Mouse (Mus musculus): ENCODE data around the gene Sgpp1. TPM values are rescaled to one million over a fixed set of nuclear protein-coding genes. Genes with fewer than 3 reads are reported as not detected.
"Not testable (repeated sequence)": the region's sequence is repeated elsewhere in the genome, so short reads cannot be mapped to it uniquely, and the experiment has no call there.

Sgpp1 gene
- total RNA-seq, 2 experiments from 2014 or later = 30.3 to 34.4 TPM

- no peak for DNase-seq (ENCODE audit: extremely low spot score in 1 of 2, low spot score in 2 of 2)
- intact Hi-C loops (cut with DNase I) = no loop called here
Measured at GRCm38 (mm10) chr12:75706670-75707069, 28.9 kb downstream of the Sgpp1 start.

DNA sequence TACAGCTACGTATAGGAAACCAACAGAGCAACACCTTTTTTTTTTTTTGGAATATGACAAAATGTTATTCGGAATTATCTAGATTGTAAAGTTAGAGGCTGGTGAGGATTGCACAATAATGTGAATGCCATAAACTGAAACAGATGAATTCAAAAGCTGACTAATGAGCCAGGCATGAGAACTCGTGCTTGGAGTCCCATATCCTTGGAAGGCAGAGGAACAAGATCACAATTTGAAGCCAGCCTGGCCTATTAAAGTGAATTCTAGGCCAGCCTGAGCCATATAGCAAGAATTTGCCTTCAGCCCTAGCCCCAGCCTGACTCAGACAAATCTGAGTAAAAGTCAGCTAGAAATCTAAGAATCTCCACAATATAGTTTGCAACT lies 32.8 kb downstream of the Sgpp1 start:
- DNase-seq (ENCODE audit: extremely low spot score in 1 of 2, low spot score in 2 of 2) = no peak
- intact Hi-C loops (cut with DNase I) = no loop called here

- DNase-seq (ENCODE audit: extremely low spot score in 1 of 2, low spot score in 2 of 2) = no peak
- intact Hi-C loops (cut with DNase I) = no loop called here
Measured at GRCm38 (mm10) chr12:75702084-75702738, 33.3 kb downstream of the Sgpp1 start.

DNA sequence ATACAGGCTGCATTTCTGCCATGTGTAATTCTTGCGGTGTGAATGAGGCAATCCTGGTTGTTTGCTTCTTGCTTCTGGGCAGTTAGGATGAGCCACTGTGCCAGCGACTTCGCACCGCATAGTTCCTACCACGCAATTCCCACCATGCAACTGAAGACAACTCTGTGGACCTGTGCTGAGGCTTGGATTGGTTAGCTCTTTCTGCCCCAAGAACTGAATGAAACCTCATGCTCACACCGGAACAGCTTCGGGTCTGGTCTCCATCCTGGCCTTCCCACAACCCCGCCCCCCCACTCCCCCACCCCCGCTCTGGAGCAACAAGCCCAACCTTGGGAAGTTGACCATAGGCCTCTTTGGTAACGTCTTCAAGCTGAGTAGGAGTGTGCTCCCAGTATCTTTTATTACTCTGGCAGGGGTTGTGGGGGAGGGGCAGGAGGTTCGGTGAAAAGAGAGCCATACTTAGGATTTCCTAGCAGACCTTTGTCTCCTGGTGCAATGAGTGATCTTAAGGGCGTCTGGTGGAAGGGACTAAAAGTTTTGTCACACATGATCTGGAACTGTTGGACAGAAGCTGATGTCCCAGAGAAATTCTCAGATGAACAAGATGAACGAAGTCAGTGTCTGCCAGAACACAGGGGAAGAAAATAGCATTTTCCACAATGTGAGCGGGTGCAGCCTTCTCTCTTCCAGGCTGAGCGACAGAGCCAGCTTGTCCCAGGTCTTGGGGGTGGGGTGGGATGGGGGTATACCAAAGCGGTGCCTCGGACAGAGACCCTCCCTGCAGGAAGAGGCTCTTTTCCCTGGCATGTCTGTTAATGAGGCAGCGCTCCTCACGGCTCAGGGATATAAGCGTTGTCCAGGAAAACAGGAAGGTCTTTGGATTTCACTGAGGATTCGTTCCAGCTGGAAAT lies 34.1 kb downstream of the Sgpp1 start:
- intact Hi-C loops (cut with DNase I) = no loop called here
- peak in 1 of 2 experiments; percentile 42 for DNase-seq (ENCODE audit: extremely low spot score in 1 of 2, low spot score in 2 of 2)

GRCm38 (mm10) chr12:75698692-75699091 lies 36.8 kb downstream of the Sgpp1 start:
- intact Hi-C loops (cut with DNase I) = no loop called here
- no peak for DNase-seq (ENCODE audit: extremely low spot score in 1 of 2, low spot score in 2 of 2)

DNA sequence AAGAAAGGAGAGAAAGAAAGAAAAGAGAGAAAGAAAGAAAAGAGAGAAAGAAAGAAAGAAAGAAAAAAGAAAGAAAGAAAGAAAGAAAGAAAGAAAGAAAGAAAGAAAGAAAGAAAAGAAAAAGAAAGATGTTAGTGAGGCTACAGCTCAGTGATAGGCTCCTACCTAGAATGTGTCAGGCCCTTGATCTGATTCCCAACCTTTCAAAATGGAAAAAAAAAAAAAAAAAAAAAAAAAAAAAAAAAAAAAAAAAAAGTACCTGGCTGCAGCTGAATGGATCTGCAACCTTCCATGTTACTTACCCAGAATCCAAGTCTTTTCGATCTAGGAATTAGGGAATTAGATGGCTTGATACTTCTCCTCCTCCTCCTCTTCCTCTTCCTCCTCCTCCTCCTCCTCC lies 39.7 kb downstream of the Sgpp1 start:
- DNase-seq (ENCODE audit: extremely low spot score in 1 of 2, low spot score in 2 of 2); intact Hi-C loops (cut with DNase I): not testable (repeated sequence)

GRCm38 (mm10) chr12:75689003-75689402 lies 46.5 kb downstream of the Sgpp1 start:
- intact Hi-C loops (cut with DNase I) = no loop called here
- no peak for DNase-seq (ENCODE audit: extremely low spot score in 1 of 2, low spot score in 2 of 2)

DNA sequence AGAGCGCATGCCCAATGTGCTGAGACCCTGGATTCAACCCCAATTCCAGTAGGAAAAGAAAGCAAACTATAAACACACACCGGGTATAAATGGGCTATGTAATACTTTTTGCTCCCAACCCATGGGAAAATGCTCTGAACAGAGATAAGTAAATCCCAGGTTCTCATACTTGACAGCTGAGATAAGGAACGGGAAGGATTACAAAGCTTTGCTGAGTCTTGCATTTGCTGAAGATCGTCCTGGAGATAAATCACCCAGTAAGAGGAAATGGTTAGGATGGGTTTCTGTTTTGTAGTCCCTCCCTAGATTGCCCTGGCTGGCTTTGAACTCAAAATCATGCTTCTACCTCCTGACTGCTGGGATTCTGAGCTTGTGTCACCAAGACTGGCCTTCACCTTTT lies 48.2 kb downstream of the Sgpp1 start:
- intact Hi-C loops (cut with DNase I) = no loop called here
- no peak for DNase-seq (ENCODE audit: extremely low spot score in 1 of 2, low spot score in 2 of 2)

GRCm38 (mm10) chr12:75684026-75684425 lies 51.5 kb downstream of the Sgpp1 start:
- DNase-seq (ENCODE audit: extremely low spot score in 1 of 2, low spot score in 2 of 2); intact Hi-C loops (cut with DNase I): not testable (repeated sequence)

- intact Hi-C loops (cut with DNase I) = no loop called here
- DNase-seq (ENCODE audit: extremely low spot score in 1 of 2, low spot score in 2 of 2) = no peak
Measured at GRCm38 (mm10) chr12:75683598-75683997, 51.9 kb downstream of the Sgpp1 start.

- intact Hi-C loops (cut with DNase I) = no loop called here
- no peak for DNase-seq (ENCODE audit: extremely low spot score in 1 of 2, low spot score in 2 of 2)
Measured at GRCm38 (mm10) chr12:75682842-75683241, 52.7 kb downstream of the Sgpp1 start.

DNA sequence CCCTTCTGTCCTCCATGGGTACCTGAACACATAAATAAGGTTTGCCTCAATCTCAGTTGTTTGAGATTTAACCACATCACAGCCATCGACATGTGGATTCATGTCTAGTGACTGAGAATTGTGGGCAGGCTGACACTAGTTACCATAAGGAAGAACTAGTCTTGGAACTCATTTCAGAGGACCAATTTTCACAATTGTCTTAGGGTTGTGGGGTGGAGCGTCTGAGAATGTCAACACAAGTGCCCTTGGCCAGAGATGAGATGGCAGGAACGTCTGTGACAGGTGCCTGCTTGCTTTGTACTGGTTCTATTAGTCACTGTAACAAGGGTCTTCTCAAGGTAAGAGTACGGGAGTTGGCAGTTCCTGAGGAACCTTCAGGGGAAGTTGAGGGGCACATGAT lies 54.4 kb downstream of the Sgpp1 start:
- no peak for DNase-seq (ENCODE audit: extremely low spot score in 1 of 2, low spot score in 2 of 2)
- intact Hi-C loops (cut with DNase I) = no loop called here

DNA sequence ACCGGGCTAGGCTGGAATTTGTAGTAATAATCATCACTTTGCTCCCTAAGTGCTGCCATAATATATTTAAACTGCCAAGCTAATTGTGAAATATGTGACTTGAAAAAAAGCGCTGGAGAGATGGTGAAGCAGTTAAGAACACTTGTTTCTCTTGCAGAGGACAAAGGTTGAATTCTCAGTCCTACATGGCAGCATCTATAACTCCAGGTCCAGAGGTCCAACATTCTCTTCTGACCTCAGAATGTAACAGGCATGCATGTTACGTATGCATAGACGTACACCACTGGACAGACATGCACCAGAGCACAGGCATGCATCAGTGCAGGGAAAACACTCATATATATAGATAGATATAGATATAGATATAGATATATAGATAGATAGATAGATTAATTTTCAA lies 57.1 kb downstream of the Sgpp1 start:
- DNase-seq (ENCODE audit: extremely low spot score in 1 of 2, low spot score in 2 of 2) = no peak
- intact Hi-C loops (cut with DNase I) = no loop called here

- DNase-seq (ENCODE audit: extremely low spot score in 1 of 2, low spot score in 2 of 2) = no peak
- intact Hi-C loops (cut with DNase I) = loop anchor here (5.0 kb wide), 2 partner anchors 60 to 100 kb away; no protein-coding TSS in a partner anchor
Measured at GRCm38 (mm10) chr12:75672630-75673029, 62.9 kb downstream of the Sgpp1 start.

- peak in 1 of 2 experiments; percentile 29 for DNase-seq (ENCODE audit: extremely low spot score in 1 of 2, low spot score in 2 of 2)
- intact Hi-C loops (cut with DNase I) = loop anchor here (5.0 kb wide), 2 partner anchors 60 to 100 kb away; no protein-coding TSS in a partner anchor
Measured at GRCm38 (mm10) chr12:75671759-75672315, 63.7 kb downstream of the Sgpp1 start.

DNA sequence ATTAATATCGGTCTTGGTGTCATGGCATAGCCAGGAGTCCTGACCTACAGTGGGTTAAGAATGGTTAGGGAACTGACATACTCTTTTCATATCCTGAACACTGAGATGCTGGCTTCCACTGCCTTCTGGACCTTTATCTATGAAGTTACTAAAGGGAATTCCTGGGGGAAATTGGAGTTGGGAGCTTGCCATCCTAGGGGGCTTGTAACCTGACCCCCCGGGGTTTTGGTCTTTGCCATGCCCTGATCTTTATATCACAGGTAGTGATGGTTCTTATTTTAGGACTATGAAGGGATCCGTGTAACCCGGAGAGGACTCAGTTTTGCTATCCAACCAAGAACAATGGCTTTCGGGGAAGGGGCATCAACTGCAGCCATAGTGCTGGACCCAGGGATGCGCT lies 64.9 kb downstream of the Sgpp1 start:
- intact Hi-C loops (cut with DNase I) = loop anchor here (5.0 kb wide), 2 partner anchors 62 to 102 kb away; no protein-coding TSS in a partner anchor
- no peak for DNase-seq (ENCODE audit: extremely low spot score in 1 of 2, low spot score in 2 of 2)

- intact Hi-C loops (cut with DNase I) = loop anchor here (5.0 kb wide), 2 partner anchors 63 to 103 kb away; no protein-coding TSS in a partner anchor
- peak; percentile 100 for DNase-seq (ENCODE audit: extremely low spot score in 1 of 2, low spot score in 2 of 2)
Measured at GRCm38 (mm10) chr12:75669258-75670106, 66.0 kb downstream of the Sgpp1 start, which contains the start of gene Wdr89. Gene Wdr89 (minus strand): TSS chr12:75669537.

GRCm38 (mm10) chr12:75668916-75669257 lies 66.6 kb downstream of the Sgpp1 start:
- intact Hi-C loops (cut with DNase I) = no loop called here
- DNase-seq (ENCODE audit: extremely low spot score in 1 of 2, low spot score in 2 of 2) = no peak

- no peak for DNase-seq (ENCODE audit: extremely low spot score in 1 of 2, low spot score in 2 of 2)
- intact Hi-C loops (cut with DNase I) = no loop called here
Measured at GRCm38 (mm10) chr12:75668221-75668620, 67.3 kb downstream of the Sgpp1 start.
